In genomic region chr3:104707772-104708144, GRCm38 (mm10) we compare ENCODE assay signal across 7 mouse cellular contexts.
DNase-seq lines count a peak whose midpoint lies in the region; ATAC-seq and TF ChIP-seq lines count a peak whose summit lies in the region.
"Not testable (repeated sequence)": the region's sequence is repeated elsewhere in the genome, so short reads cannot be mapped to it uniquely, and the experiment has no call there.

No protein-coding gene starts in this region.

- not testable (repeated sequence) for H3K9me3 ChIP-seq in heart, embryonic 11.5 days (replicated peaks; ENCODE audit: control insufficient read depth, low read length); hindbrain, embryonic 15.5 days; kidney, embryonic 16.5 days (ENCODE audit: low read length); liver, embryonic 16.5 days (replicated peaks; ENCODE audit: control insufficient read depth, low read length); midbrain, embryonic 11.5 days (ENCODE audit: control insufficient read depth, low read length); stomach, embryonic 15.5 days

- not testable (repeated sequence) for TF ChIP-seq CTCF in Patski (IDR thresholded peaks at IDR 0.05)

- not testable (repeated sequence) for H3K4me1 ChIP-seq in heart, embryonic 11.5 days (ENCODE audit: control insufficient read depth, insufficient read depth, low read length); hindbrain, embryonic 15.5 days (replicated peaks); kidney, embryonic 16.5 days (ENCODE audit: insufficient read depth, low read length); liver, embryonic 16.5 days (ENCODE audit: control insufficient read depth, low read depth, low read length); midbrain, embryonic 11.5 days (ENCODE audit: control insufficient read depth, insufficient read depth, low read length); stomach, embryonic 15.5 days

- not testable (repeated sequence) for H3K27me3 ChIP-seq in Patski; heart, embryonic 11.5 days (ENCODE audit: control insufficient read depth, insufficient read depth, low read length); hindbrain, embryonic 15.5 days; kidney, embryonic 16.5 days (ENCODE audit: insufficient read depth, low read length); liver, embryonic 16.5 days (ENCODE audit: control insufficient read depth, insufficient read depth, low read depth, low read length); midbrain, embryonic 11.5 days (ENCODE audit: control insufficient read depth, insufficient read depth, low read length); stomach, embryonic 15.5 days (replicated peaks)

- H3K4me3 ChIP-seq in heart, embryonic 11.5 days (ENCODE audit: low read depth, low read length); hindbrain, embryonic 15.5 days; kidney, embryonic 16.5 days (ENCODE audit: low read length); liver, embryonic 16.5 days (ENCODE audit: low read depth, low read length); midbrain, embryonic 11.5 days (ENCODE audit: low read depth, low read length); stomach, embryonic 15.5 days (replicated peaks): not testable (repeated sequence)

- CTCF ChIA-PET in Patski (lab: Charles Lee): not testable (repeated sequence)

- in situ Hi-C loops in Patski (cut with MboI; ENCODE audit: low pct_unique_long_range_greater_than_20kb): not testable (repeated sequence)

- DNase-seq in Patski (ENCODE audit: low read depth, low spot score): not testable (repeated sequence)
- peak; percentile 28 for DNase-seq in midbrain, embryonic 11.5 days (ENCODE audit: low spot score, missing footprints)

- H3K27ac ChIP-seq in heart, embryonic 11.5 days (ENCODE audit: low read depth, low read length); hindbrain, embryonic 15.5 days (replicated peaks); kidney, embryonic 16.5 days (ENCODE audit: low read length); liver, embryonic 16.5 days (ENCODE audit: low read length); midbrain, embryonic 11.5 days (ENCODE audit: low read depth, low read length); stomach, embryonic 15.5 days: not testable (repeated sequence)

- 50% methylated on average over 1 of the region's 1 CpGs for WGBS in heart, embryonic 11.5 days (ENCODE audit: insufficient replicate concordance)
- 65% methylated on average over 1 of the region's 1 CpGs for WGBS in hindbrain, embryonic 15.5 days
- 50% methylated on average over 1 of the region's 1 CpGs for WGBS in kidney, embryonic 16.5 days
- 41% methylated on average over 1 of the region's 1 CpGs for WGBS in liver, embryonic 16.5 days (ENCODE audit: insufficient replicate concordance)
- WGBS in midbrain, embryonic 11.5 days: 82% methylated on average over 1 of the region's 1 CpGs
- WGBS in stomach, embryonic 15.5 days: 35% methylated on average over 1 of the region's 1 CpGs

- ATAC-seq in Patski: peak; percentile 32
- ATAC-seq in heart, embryonic 11.5 days (replicated peaks; ENCODE audit: insufficient number of reproducible peaks, low FRiP score, low TSS enrichment): peak; percentile 35; the same call in 1 of the 2 replicates
- ATAC-seq in hindbrain, embryonic 15.5 days (ENCODE audit: low FRiP score, low read depth): peak; percentile 27; the same call in 1 of the 2 replicates
- ATAC-seq in kidney, embryonic 16.5 days (ENCODE audit: low FRiP score, low TSS enrichment): peak; percentile 66
- ATAC-seq in liver, embryonic 16.5 days (ENCODE audit: low read depth): peak; percentile 33; the same call in 1 of the 2 replicates
- ATAC-seq in midbrain, embryonic 11.5 days (ENCODE audit: low FRiP score): not testable (repeated sequence)
- ATAC-seq in stomach, embryonic 15.5 days (ENCODE audit: insufficient read depth, low FRiP score, low read depth): 0 out of 2 replicates have a peak, but pooled peaks have one; percentile 18

- not testable (repeated sequence) for H3K36me3 ChIP-seq in heart, embryonic 11.5 days (ENCODE audit: control insufficient read depth, insufficient read depth, low read length); hindbrain, embryonic 15.5 days; kidney, embryonic 16.5 days (ENCODE audit: insufficient read depth, low read length); liver, embryonic 16.5 days (ENCODE audit: control insufficient read depth, insufficient read depth); midbrain, embryonic 11.5 days (ENCODE audit: control insufficient read depth, insufficient read depth, low read length); stomach, embryonic 15.5 days

- H3K9ac ChIP-seq in heart, embryonic 11.5 days (ENCODE audit: low read depth, low read length); hindbrain, embryonic 15.5 days; kidney, embryonic 16.5 days (replicated peaks; ENCODE audit: low read length); liver, embryonic 16.5 days (ENCODE audit: low read depth, low read length); midbrain, embryonic 11.5 days (ENCODE audit: low read length); stomach, embryonic 15.5 days: not testable (repeated sequence)

- H3K4me2 ChIP-seq in heart, embryonic 11.5 days; hindbrain, embryonic 15.5 days; kidney, embryonic 16.5 days (replicated peaks; ENCODE audit: low read depth, low read length); liver, embryonic 16.5 days (ENCODE audit: low read depth, low read length); midbrain, embryonic 11.5 days; stomach, embryonic 15.5 days: not testable (repeated sequence)

- POLR2A ChIA-PET in Patski (lab: Charles Lee): interaction anchor here (0.6 to 1.2 kb wide), 2 partner anchors 22 to 500 kb away, joined by 3 read pairs; no protein-coding TSS in a partner anchor
